Mouse (Mus musculus): ENCODE data around the gene Fut8.

Fut8 gene

DNA sequence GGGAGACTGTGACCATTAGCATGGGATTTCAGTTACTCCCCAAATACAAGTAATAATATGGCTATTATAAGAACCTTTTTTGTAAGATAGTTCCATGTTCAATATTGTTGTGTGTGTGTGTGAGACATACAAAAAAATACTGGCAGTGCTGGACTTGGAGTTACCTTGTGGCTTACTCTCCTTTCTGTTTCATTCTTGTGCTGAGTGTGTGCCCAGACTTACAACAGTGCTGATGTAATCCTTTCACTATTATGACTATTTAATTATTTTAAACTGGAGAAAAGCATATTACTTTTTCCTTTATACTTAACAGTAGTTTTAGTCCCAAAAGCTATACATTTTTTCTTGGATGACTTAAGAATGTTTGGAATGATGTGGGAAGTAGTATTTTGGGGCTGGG, 75.6 kb downstream of the Fut8 start:
- no peak for DNase-seq

DNA sequence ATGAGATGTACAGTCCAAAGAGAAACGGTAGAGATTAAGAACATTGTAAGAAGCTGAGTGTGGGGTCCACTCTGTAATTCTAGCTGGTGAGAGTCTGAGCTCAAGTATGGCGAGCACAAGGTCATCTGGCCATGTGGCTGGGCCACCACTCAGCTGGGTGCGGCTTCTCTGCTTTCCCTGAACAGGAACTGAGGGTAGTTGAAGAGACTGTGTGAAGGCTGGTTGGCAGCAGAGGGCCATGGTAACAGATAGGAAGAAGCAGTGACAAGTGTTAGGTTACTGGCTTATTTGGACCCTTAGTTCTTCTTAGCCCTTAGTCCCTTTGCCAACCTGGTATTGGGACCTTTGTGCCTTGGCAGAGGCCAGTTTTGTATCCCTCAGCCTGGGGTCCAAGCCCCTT, 86.2 kb downstream of the Fut8 start:
- DNase-seq, result no peak

DNA sequence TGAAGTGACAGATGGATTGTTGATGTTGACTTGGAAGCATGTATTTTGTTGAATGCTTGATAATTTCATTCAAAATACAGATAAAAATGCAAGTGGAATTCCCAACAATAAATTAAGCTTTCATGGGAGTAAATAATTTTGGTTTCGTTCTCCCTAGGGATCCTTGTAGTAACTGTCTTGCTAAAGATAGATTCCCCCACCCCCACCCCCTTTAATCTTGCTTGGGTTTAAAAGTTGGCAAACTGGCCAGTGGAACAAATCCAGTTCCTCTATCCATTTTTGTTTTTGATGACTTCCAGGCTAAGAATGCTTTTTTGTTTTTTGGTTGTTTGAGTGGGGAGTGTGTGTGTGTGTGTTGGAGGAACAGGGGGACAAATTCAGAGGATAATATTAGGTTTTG, 108.6 kb downstream of the Fut8 start:
- peak; percentile 32 for DNase-seq

DNA sequence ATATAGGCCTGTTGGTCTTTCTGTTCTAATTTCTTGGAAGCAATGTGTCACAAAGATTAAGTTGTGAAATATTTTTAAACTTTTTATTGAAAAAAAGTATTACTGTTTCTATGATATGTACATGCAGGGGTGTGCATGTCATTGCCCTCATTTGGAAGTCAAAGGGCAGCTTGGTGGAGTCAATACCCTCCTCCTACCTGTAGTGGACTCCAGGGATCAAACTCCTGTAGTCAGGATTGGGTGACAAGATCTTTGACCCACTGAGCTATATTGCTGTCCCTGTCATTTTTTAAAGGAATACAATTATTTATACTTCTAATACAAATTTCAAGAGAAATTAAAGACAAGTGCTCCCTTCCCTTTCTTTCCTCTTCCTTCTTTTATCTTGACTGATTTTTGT, 111.6 kb downstream of the Fut8 start:
- DNase-seq, result no peak

DNA sequence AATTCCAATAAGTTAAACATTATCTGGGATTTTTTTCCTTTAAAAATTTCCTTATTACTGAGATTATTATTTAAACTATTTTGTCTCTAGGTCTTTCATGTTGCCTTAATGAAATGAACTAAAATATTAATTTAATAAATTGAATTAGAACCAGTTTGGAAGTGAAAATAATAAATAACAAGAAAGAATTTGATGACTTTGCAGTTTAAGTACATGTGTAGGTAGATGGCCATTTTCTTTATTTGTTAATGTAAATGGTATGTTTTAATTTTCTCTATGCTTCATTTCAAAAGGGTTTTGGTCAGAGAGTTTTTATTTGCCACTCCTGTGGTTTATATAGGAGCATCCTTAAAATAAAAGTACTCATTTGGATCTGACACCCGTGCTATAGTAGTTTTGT, 177.8 kb downstream of the Fut8 start:
- DNase-seq, result no peak

DNA sequence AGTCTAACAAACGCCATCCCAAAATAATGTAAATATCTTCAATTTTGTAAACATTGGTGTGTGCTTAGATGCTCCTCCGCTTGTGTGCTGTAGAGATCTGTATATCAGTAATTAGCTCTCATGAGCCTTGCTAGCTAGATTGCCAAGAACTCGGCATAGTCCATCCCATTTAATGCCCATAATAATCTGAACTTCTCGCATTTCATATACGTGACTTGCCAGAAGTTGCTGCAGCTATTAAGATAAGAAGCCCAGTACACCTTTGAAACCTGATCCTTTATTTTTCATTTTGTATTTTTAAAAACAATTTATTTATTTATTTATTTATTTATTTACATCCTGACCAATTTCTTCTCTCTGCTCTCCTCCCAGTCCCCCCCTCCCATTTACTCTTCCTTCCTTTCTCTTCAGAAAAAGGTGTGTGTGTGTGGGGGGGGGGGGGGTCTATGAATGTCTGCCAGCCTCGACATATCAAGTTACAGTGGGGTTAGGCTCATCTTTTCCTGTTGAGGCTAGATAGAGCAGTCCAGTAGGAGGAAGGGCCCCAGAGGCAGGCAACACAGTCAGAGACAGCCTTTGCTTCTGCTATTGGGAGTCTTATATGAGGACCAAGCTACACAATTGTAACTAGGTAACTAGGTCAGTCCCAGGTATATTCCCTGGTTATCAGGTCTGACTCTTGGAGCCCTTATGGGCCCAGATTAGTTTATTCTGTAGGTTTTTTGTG, 183.9 kb downstream of the Fut8 start:
- no peak for DNase-seq

DNA sequence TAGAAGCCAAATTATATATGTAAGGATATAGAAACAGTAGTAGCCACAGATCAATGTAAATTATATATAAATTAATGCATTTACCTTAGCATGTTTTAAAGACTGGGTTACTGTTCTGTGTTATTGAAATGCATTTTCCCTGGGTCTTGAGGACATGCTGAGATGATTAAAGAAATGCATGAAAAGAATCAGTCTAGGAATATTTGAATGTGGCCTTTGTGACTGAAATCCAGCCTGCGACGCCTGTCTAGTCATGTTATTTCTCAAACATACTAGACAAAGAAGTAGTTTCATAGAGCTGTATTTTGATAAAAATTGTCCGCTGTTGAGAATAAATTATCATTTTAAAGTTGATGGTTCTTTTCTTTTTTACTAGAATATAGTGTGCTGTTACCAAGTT, 188.2 kb downstream of the Fut8 start:
- DNase-seq, result no peak

DNA sequence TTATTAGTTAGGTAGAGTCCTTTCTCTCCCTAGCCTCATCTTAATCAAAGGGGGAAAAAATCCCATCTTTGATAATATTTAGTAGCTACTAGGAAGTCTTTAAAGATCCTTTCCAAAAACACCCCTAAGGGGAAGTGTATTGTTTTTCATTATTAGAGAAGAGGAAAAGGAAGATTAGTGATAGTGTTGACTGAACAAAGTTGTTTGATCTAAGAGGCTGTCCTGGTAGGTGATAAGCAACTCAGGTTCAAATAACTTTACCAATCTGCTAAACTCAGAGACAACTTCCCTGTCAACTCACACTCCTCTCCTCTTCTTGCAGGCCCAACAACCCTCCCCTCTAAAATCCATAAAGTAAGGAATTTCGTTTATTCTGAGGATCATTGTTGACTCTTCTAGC, 190.2 kb downstream of the Fut8 start:
- DNase-seq, result no peak

DNA sequence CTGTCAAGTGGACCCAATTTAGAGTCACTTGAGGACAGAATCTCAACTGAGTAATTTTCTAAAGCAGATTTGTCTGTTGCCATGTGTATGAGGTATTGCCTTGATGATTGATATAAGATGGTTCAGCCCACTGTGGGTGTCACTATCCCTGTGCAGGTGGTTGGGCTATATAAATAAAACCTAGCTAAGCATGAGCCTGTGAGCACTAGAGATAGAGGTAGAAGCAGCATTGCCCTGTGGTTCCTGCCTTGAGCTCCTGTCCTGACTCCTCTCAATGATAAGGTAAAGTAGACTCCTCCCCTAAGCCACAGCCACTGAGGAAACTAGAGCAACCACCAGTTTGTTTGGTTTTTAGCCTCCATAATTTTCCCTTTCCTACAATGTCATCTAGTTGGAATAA, 191.5 kb downstream of the Fut8 start:
- DNase-seq, result no peak

DNA sequence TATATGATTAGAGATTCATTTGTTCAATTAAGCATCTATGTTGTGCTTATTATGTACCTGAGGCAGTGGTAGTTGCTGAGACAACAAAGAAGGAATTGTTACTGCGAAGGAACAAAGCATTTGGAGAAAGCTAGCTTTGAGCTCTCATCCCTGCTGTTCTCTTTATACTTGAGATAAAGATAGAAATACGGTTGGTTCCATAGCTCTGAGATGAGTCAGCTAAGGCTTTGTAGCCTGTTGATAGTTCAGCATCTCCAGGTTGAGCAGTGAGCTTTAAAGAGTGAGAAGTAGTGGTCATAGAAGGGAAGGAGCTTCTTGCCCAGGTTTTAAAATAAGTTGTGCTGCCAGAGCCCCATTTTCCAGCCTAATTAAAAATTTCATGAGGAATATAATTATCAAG, 198.8 kb downstream of the Fut8 start:
- DNase-seq, result no peak

DNA sequence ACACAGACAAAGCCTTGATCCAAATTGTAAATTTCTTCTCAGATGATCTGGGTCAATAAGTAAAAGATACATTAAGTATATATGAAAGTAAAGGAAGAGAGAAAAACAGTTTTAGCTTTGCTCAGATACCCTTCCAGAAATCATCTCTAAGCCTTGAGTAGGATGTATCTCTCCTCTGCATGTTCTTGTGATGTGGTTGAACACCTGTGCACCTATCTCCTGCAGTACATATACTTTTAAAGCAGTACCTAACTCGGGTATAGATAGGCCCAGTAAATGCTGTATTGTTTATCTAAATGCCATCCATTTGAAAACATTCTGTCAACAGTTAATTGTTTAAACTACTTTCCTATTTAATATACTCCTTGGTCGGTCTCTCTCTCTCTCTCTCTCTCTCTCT, 212.9 kb downstream of the Fut8 start:
- no peak for DNase-seq

DNA sequence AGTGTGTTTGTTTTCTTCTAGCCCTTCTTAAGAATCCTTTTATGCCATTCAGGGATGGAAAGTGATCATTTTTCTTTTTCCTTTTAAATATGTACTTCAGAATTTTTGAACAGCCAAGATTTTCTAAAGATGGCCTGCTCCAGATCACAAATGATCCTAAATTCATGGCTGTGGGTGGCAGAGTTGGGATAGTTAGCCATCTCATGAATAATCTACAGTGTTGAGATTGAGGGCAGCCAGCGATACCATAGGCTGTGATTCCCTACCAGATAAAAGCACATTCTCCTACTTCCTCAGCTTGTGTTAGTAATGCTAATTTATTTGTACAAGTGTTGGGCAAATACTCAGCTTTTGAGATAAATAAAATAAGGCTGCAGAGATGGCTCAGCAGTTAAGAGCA, 228.3 kb downstream of the Fut8 start:
- no peak for DNase-seq

DNA sequence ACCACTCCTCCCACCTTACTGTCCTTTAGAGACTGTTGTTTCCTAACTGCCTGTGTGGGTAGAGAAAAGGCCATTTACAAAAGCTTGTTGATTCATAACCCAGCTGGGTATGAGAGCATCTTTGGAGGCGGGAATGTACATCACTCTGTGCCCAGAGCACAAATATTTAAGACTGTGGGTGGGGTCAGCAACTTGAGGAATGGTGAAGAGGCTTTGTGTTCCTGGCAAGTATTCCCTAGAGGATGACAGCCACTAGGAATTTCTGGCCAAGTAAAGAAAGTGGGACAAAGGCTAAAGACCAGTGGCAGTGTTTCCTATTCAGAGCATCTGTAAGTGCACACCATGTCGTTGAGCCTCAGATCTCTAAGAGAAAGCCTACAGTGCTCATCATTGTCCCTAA, 242.0 kb downstream of the Fut8 start:
- no peak for DNase-seq

DNA sequence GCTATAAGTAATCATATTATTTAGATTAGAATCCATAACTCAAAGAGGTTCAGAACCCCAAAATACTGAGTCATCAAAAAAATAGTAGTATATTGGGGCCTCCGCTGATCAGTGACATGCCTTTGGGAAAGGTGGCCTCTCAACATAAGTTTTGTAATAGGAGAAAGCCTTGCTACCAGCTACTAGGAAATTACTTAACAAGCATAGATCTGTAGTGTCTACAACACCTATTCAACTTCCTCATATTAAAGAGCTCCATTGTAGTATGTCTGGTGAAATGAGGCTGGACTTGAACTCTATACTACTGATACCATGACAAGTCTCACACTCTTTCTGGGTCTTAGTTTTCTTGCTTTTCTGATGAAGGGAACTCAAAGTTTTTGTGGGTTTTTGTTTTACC, 243.2 kb downstream of the Fut8 start:
- DNase-seq, result no peak

DNA sequence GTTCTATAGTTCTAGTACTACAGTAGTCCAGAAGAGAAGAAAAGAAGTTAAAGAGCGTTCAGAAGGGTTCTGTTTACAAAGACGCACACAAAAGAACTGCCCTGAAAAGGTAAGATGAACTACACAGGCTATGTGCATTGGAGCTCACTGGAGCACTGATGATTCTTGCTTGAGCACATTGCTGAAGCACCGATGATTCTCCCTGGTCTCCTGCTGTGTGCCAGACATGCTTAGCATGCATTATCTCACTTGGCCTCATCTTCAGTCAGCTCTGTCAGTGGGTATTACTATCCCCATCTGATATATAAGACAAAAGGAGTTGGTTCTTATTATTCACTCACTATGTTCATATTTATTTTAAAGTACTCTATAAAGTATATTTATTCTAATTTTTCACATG, 243.9 kb downstream of the Fut8 start:
- DNase-seq, result no peak

DNA sequence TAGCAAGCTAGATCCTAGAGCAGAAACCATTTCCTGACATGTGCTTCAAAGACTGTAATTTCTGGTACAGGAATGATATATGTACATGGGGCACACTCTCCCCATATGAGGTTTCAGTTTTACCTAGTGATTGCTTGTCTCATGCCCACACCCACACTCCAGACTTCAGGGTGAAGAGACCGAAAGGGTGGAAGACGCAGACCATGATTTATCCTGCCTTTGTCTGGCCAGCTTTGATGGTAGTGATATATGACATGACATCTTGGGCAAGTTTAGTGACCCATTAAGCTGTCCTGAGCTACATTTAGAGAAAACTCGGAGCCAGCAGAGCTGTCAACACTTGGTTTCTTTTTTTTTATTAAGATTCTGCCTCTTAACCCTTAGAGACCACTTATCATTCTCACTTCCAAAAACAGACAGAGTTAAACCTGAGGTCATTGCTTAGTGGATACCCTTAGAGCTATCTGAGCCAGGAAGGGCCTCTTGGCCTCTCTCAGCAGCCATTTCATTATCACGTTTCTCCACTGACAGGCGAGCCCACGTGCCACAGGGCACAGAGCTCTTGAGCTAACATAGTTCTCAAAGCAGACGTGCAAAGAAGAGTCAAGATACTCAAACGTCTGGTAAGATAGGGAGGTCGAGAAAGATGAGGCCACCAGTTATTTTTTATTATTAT, 245.4 kb downstream of the Fut8 start:
- no peak for DNase-seq

DNA sequence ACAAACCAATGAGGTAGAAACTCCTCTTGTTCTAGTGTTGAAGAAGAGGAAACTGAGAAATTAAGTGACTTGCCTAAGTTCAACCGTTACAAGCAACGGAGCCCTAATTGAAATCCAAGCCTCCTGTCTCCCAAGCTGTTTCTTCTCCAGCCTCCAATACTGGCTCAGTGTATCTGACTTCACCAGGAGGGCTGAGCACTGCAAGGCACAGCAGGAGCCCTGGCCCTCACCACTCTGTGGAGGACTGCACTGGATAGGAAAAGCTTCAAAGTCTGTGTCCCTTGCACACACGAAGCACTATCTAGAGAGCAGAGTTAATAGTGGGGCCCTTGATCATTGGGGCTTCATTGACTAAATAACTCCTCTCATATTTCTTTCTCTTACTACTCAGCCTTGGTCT, 246.8 kb downstream of the Fut8 start:
- no peak for DNase-seq

DNA sequence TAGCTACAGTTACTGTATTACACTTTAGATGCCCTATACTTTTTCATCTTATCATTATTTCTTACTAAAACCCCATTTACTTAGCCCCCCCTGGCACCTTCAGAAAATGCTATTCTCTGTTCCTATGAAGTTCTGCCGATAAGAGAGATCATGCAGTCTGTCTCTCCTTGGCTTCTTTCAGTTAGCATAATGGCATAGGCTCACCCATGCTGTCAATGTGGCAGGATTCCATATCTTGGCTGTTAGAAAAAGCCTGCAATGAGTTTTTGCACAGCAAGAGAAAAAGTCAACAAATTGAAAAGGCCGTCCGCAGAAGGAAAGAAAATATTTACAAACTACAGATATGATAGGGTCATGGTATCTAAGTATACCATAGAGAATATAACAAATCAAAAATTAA, 253.6 kb downstream of the Fut8 start:
- DNase-seq, result peak; percentile 71

DNA sequence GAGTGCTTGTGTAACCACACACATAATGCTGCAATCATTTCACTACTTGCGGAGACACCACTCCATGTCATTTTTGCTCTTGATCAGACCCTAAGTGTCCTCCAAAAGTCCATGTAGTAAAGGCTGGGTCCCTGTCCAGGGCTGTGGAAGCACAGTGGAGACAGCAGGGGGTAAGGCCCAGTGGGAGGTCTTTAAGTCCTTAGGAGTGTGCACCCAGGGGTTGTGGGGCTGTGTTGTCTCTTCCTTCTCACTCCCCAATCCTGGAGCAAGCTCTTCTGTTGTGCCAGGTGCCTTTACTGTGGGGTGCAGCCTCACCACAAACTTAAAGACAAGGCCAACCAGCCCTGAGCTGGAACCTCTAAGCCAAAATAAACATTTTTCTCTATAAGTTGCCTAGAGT, 257.9 kb downstream of the Fut8 start:
- DNase-seq, result peak; percentile 40

DNA sequence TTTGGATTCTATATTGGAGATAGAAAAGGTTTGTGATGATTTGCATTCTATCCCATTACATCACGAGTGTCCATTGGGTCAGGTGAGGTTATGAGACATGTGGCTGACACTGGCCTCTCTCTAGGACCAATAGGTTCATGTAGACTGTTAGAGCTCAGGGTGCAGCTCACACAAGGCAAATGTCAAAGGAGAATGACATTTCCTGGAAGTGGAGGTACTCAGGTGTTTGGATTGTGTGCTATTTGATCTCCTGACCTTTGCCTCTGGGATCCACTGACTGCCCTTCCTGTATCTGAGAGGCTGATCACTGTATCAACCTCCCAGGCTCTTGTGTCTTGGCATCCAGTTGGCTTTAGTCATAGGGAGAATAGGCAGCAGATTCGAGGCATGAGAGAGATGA, 260.2 kb downstream of the Fut8 start:
- no peak for DNase-seq

DNA sequence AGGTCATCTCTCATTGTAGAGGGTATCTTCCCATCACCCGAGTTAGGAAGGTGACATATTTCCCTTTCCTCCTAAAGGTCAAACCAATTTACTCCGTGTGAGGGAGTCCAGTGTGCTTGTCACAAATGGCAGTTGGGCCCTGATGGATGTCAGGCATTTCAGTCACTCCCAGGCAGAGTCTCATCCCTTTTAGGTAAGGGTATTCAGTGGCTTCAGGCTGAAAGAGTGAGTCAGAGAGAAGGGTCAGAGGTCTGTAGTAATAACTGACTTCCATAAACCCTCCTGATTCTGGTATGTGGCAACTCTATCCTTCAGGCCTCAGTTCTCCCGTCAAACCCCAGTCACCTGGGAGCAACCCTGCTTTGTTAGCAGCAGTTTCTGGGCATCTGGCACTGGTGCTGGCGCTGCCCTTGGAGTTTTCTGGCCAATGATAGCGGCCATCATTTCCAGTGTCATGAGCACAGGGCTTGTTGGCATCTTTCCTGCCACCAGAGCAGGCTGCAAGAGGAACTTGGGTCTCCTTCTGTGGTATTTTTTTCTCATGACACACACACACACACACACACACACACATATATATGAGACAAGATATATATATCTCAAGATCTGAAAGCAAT, 262.6 kb downstream of the Fut8 start:
- peak; percentile 59 for DNase-seq

DNA sequence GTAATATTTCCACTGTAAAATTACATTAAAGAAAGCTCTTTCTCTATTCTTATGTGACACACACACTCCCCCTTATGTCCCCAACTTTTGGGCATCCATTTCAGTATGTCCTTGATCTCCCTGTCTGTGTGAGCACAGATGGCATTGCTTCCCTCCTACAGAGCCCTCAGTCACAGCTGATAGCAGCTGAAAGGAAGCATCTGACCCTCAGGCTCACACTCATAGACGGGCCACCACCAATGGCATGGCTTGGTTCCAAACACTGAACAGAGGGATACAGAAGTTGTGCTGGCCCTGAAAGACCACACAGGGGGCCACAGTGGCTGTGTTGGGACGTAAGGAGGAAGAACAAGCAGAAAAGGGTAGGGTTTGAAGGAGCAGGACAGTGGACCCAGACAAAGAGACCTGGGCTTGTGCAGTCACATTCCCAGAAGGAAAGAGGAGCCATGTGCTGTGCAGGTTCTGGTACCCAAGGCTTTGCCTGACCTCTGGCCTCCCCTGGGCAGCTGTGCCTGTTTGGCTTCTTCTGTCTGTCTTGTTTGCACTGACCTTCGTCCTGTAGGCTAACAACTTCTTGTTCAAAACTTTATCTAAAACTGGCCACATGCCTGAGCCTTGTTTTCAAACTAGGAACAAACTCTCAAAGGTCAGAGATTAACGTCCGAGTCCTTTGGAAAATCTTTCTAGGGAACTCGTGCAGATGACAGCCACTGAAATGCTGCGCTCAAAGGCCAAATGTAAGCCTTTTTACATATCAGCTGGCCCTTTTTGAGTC, 263.7 kb downstream of the Fut8 start:
- no peak for DNase-seq

DNA sequence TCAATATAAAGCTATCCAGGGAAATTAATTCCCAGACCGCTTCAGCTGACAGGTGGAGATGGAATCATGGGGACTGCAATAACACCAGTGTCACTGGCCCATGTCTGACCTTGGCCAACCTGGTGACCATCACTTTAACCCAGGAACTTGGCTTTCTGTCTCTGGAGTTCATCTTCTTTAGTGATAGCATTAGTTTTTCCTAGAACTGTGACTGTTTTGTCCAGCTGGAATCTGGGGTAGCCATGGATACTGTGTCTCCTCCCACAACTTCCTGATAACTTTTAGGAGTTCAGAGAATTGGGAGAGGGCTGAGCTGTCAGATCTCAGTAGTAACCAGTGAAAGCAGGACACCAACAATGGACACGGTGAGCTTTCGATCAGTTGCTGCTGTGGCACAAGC, 264.3 kb downstream of the Fut8 start:
- DNase-seq, result no peak

DNA sequence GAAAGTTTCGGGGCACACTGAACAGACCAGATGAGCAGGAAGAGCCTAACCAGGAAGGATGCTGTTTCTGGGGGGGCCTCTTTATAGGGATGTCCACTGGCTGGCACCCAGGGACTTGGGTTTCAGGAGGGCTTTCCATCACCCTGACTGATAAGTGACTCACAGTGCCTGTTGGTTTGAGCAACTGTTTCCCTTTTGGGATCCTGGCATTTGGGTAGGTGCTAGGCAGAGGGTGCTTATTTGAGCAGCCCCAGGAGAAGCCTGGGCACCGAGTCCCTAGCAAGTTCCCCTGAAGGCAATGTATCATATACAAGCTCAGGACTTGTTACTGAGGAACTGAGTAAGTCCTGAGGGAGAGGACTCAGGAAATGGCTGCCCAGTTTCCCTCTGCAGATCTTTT, 267.5 kb downstream of the Fut8 start:
- no peak for DNase-seq

Measured in cerebellum, adult 8-10 months (tissue).